Mouse (Mus musculus) ES-E14 (cell line): Measurements from ENCODE around the gene Pdcd5.

Experiments used
- MAFK ChIP-seq: IDR thresholded peaks from 2 replicates; pipeline ENCODE4 v1.6.1; 2014; ENCODE audit warnings: mild to moderate bottlenecking, low read depth, low read length, inconsistent platforms; ENCODE audit not compliant: insufficient read depth
- ZC3H11A ChIP-seq: IDR thresholded peaks from 2 replicates; pipeline ENCODE4 v1.6.1; 2012; ENCODE audit warnings: low read depth, mild to moderate bottlenecking, inconsistent platforms, low read length, borderline replicate concordance

DNA sequence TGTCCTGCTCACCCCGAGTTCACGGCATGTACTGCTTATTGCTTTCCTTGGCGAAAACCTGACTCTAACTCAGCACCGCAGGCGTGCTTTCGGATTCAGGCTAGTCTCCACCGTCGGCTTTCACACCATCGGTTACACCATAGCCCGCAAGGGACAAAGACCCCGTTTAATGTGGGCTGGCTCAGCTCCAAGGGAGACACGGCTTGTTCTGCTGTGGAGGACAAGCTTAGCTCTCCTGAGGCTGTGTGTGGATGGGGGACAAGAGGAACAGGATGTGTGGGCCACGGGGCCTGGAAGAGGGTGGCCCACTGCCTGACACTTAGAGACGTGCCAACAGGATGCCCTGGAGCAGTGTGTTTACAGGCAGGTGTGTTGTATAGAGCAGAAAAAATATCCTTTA, 44.8 kb upstream of the Pdcd5 start:
- TF ChIP-seq ZC3H11A (no peak), MAFK (no peak)
